ENCODE assay signal across 13 mouse cellular contexts in genomic region chr16:28491711-28492110, GRCm38 (mm10).
DNase-seq lines count a peak whose midpoint lies in the region; ATAC-seq lines count a peak whose summit lies in the region.
"Had no signal": no experiment of that assay in that cellular context is flagged by ENCODE, and none has a peak within 500 bp of the region (broad histone marks: within the 10 kb centered on the region; RNA-seq: fewer than 3 reads in every experiment).

No protein-coding gene starts in this region.

- peak; percentile 6 for DNase-seq in adrenal gland, postnatal 10 days
- DNase-seq in adrenal gland, adult 2 months = no peak
- DNase-seq in hindbrain, embryonic 11.5 days (ENCODE audit: low spot score) = no peak
- peak; percentile 50 for DNase-seq in retina, postnatal 1 day
- DNase-seq in retina, embryonic 14.5 days (ENCODE audit: low spot score) = no peak
- peak; percentile 47 for DNase-seq in telencephalon, adult 2 months (ENCODE audit: low read depth, low spot score)
- DNase-seq in kidney, adult 18-20 months = no peak
- DNase-seq: cerebellum, adult 11-12 months; heart, postnatal 36 days; thymus, postnatal 14 days had no signal

- no peaks in the 10 kb centered on the region for H3K9me3 ChIP-seq in hindbrain, embryonic 16.5 days (ENCODE audit: control insufficient read depth, low read length)
- no peaks in the 10 kb centered on the region for H3K9me3 ChIP-seq in hindbrain, embryonic 11.5 days (ENCODE audit: control insufficient read depth, low read length)

- WGBS in hindbrain, embryonic 16.5 days = 22% methylated on average over 6 of the region's 6 CpGs
- 38% methylated on average over 6 of the region's 6 CpGs for WGBS in hindbrain, embryonic 11.5 days

- H3K4me2 ChIP-seq in hindbrain, embryonic 16.5 days (ENCODE audit: low read length) = peak overlapping the region; percentile 36
- H3K4me2 ChIP-seq in hindbrain, embryonic 11.5 days (replicated peaks; ENCODE audit: low read depth, low read length) = no peak overlapping the region

- no peak overlapping the region for H3K9ac ChIP-seq in hindbrain, embryonic 16.5 days (ENCODE audit: low read depth, low read length)
- no peak overlapping the region for H3K9ac ChIP-seq in hindbrain, embryonic 11.5 days (ENCODE audit: low read depth, low read length)

- no peak overlapping the region for H3K27ac ChIP-seq in hindbrain, embryonic 16.5 days (ENCODE audit: low read depth, low read length)
- H3K27ac ChIP-seq in hindbrain, embryonic 11.5 days (ENCODE audit: low read depth, low read length) = no peak overlapping the region
- H3K27ac ChIP-seq: macrophage had no signal

- no peaks in the 10 kb centered on the region for H3K27me3 ChIP-seq in hindbrain, embryonic 16.5 days (replicated peaks; ENCODE audit: control insufficient read depth, insufficient read depth, low read length)
- no peaks in the 10 kb centered on the region for H3K27me3 ChIP-seq in hindbrain, embryonic 11.5 days (ENCODE audit: control insufficient read depth, insufficient read depth, low read length)

- H3K4me3 ChIP-seq in hindbrain, embryonic 16.5 days (ENCODE audit: low read length) = no peak overlapping the region
- no peak overlapping the region for H3K4me3 ChIP-seq in hindbrain, embryonic 11.5 days (ENCODE audit: low read depth, low read length)

- no peaks in the 10 kb centered on the region for H3K36me3 ChIP-seq in hindbrain, embryonic 16.5 days (ENCODE audit: control insufficient read depth, insufficient read depth, low read length)
- H3K36me3 ChIP-seq in hindbrain, embryonic 11.5 days (ENCODE audit: control insufficient read depth, insufficient read depth, low read length) = no peaks in the 10 kb centered on the region

- H3K4me1 ChIP-seq in hindbrain, embryonic 16.5 days (ENCODE audit: control insufficient read depth, insufficient read depth, low read depth, low read length) = peaks cover 6% of the 10 kb centered on the region
- H3K4me1 ChIP-seq in hindbrain, embryonic 11.5 days (replicated peaks; ENCODE audit: control insufficient read depth, insufficient read depth, low read length) = no peaks in the 10 kb centered on the region

- peak; percentile 54; the same call in 1 of the 2 replicates for ATAC-seq in hindbrain, embryonic 16.5 days
- no peak for ATAC-seq in hindbrain, embryonic 11.5 days (ENCODE audit: low FRiP score)
- ATAC-seq: activated CD4-positive, CD25-positive, alpha-beta regulatory T cell, adult 4 months had no signal

Comparison
In these comparisons a context has a peak if more than half of its experiments do, and no peak if none do; other contexts are left out.
1. DNase-seq: peak in adrenal gland, postnatal 10 days (single experiment), retina, postnatal 1 day (single experiment) and telencephalon, adult 2 months (single experiment); none in adrenal gland, adult 2 months (single experiment), hindbrain, embryonic 11.5 days (single experiment), retina, embryonic 14.5 days (single experiment) and kidney, adult 18-20 months (single experiment).